Mouse (Mus musculus): ENCODE data around the gene Dgkd. TPM values are rescaled to one million over a fixed set of nuclear protein-coding genes. Genes with fewer than 3 reads are reported as not detected.

The Dgkd gene
- polyA plus RNA-seq, 1 experiment from 2014 or later: 47.6 TPM

- Histone ChIP-seq H3K9ac (no peak overlapping the region), H3K9me3 (no peaks in the 10 kb centered on the region), H3K4me2 (no peak overlapping the region), H3K4me1 (replicated peaks) (no peaks in the 10 kb centered on the region), H3K36me3 (no peaks in the 10 kb centered on the region), H3K4me3 (no peak overlapping the region), H3K27ac (replicated peaks) (no peak overlapping the region), H3K27me3 (no peaks in the 10 kb centered on the region)
- no peak for ATAC-seq (ENCODE audit: low FRiP score, low read depth)
- 81% methylated on average over 9 of the region's 9 CpGs for WGBS
Observed at GRCm38 (mm10) chr1:87828185-87828584, 24.9 kb upstream of the Dgkd start.

- no peak overlapping the region for H3K27ac ChIP-seq (replicated peaks)
- no peak overlapping the region for H3K4me2 ChIP-seq
- H3K4me3 ChIP-seq: no peak overlapping the region
- H3K9me3 ChIP-seq: no peaks in the 10 kb centered on the region
- no peaks in the 10 kb centered on the region for H3K27me3 ChIP-seq
- H3K36me3 ChIP-seq: no peaks in the 10 kb centered on the region
- no peak for ATAC-seq (ENCODE audit: low FRiP score, low read depth)
- H3K9ac ChIP-seq: no peak overlapping the region
- no peaks in the 10 kb centered on the region for H3K4me1 ChIP-seq (replicated peaks)
- WGBS: 43% methylated on average over 7 of the region's 7 CpGs
Observed at GRCm38 (mm10) chr1:87828926-87829580, 24.0 kb upstream of the Dgkd start.

- Histone ChIP-seq H3K9ac (no peak overlapping the region), H3K36me3 (no peaks in the 10 kb centered on the region), H3K27me3 (no peaks in the 10 kb centered on the region), H3K4me2 (no peak overlapping the region), H3K4me3 (no peak overlapping the region), H3K9me3 (no peaks in the 10 kb centered on the region), H3K4me1 (replicated peaks) (no peaks in the 10 kb centered on the region), H3K27ac (replicated peaks) (no peak overlapping the region)
- ATAC-seq (ENCODE audit: low FRiP score, low read depth): no peak
- 61% methylated on average over 6 of the region's 6 CpGs for WGBS
Observed at GRCm38 (mm10) chr1:87829621-87830211, 23.4 kb upstream of the Dgkd start.

- Histone ChIP-seq H3K36me3 (no peaks in the 10 kb centered on the region), H3K9me3 (no peaks in the 10 kb centered on the region), H3K9ac (no peak overlapping the region), H3K4me1 (replicated peaks) (no peaks in the 10 kb centered on the region), H3K27ac (replicated peaks) (no peak overlapping the region), H3K27me3 (no peaks in the 10 kb centered on the region), H3K4me3 (no peak overlapping the region), H3K4me2 (no peak overlapping the region)
- WGBS: 76% methylated on average over 1 of the region's 1 CpGs
- ATAC-seq (ENCODE audit: low FRiP score, low read depth): no peak
Observed at GRCm38 (mm10) chr1:87836453-87836852, 16.6 kb upstream of the Dgkd start.

- WGBS: 49% methylated on average over 5 of the region's 5 CpGs
- H3K4me2 ChIP-seq: no peak overlapping the region
Observed at GRCm38 (mm10) chr1:87837018-87837417, 16.1 kb upstream of the Dgkd start.

GRCm38 (mm10) chr1:87840411-87841208 is 12.5 kb upstream of the Dgkd start:
- Histone ChIP-seq H3K9me3 (no peaks in the 10 kb centered on the region), H3K27ac (replicated peaks) (no peak overlapping the region), H3K9ac (no peak overlapping the region), H3K4me3 (no peak overlapping the region), H3K36me3 (no peaks in the 10 kb centered on the region), H3K4me1 (replicated peaks) (no peaks in the 10 kb centered on the region), H3K27me3 (no peaks in the 10 kb centered on the region), H3K4me2 (no peak overlapping the region)
- WGBS: 78% methylated on average over 11 of the region's 11 CpGs
- no peak for ATAC-seq (ENCODE audit: low FRiP score, low read depth)

More at GRCm38 (mm10) chr1:87837018-87837417, 16.1 kb upstream of the Dgkd start:
- Histone ChIP-seq H3K4me1 (replicated peaks) (no peaks in the 10 kb centered on the region), H3K9me3 (no peaks in the 10 kb centered on the region), H3K36me3 (no peaks in the 10 kb centered on the region), H3K27ac (replicated peaks) (no peak overlapping the region), H3K4me3 (no peak overlapping the region), H3K27me3 (no peaks in the 10 kb centered on the region), H3K9ac (no peak overlapping the region)
- no peak for ATAC-seq (ENCODE audit: low FRiP score, low read depth)

- H3K4me2 ChIP-seq: no peak overlapping the region
- no peak overlapping the region for H3K4me3 ChIP-seq
- WGBS: 54% methylated on average over 2 of the region's 2 CpGs
- H3K36me3 ChIP-seq: no peaks in the 10 kb centered on the region
- H3K27me3 ChIP-seq: no peaks in the 10 kb centered on the region
- no peak overlapping the region; the same call in 1 of the 2 replicates for H3K27ac ChIP-seq (replicated peaks)
- no peak overlapping the region for H3K9ac ChIP-seq
- no peak for ATAC-seq (ENCODE audit: low FRiP score, low read depth)
- peaks cover 4% of the 10 kb centered on the region for H3K4me1 ChIP-seq (replicated peaks)
- H3K9me3 ChIP-seq: no peaks in the 10 kb centered on the region
Observed at GRCm38 (mm10) chr1:87846801-87847474, 6.1 kb upstream of the Dgkd start.

- no peaks in the 10 kb centered on the region for H3K9me3 ChIP-seq
- no peak for ATAC-seq (ENCODE audit: low FRiP score, low read depth)
- no peaks in the 10 kb centered on the region for H3K36me3 ChIP-seq
- H3K27me3 ChIP-seq: no peaks in the 10 kb centered on the region
- H3K27ac ChIP-seq (replicated peaks): no peak overlapping the region
- peaks cover 7% of the 10 kb centered on the region for H3K4me1 ChIP-seq (replicated peaks)
- H3K9ac ChIP-seq: no peak overlapping the region
- 65% methylated on average over 4 of the region's 4 CpGs for WGBS
- no peak overlapping the region for H3K4me2 ChIP-seq
- H3K4me3 ChIP-seq: no peak overlapping the region
Observed at GRCm38 (mm10) chr1:87847475-87848168, 5.5 kb upstream of the Dgkd start.

GRCm38 (mm10) chr1:87848237-87848996 is 4.7 kb upstream of the Dgkd start:
- Histone ChIP-seq H3K9me3 (no peaks in the 10 kb centered on the region), H3K27me3 (no peaks in the 10 kb centered on the region)

GRCm38 (mm10) chr1:87849278-87849677 is 3.8 kb upstream of the Dgkd start:
- no peak overlapping the region for H3K4me3 ChIP-seq
- ATAC-seq (ENCODE audit: low FRiP score, low read depth): no peak
- no peaks in the 10 kb centered on the region for H3K27me3 ChIP-seq
- H3K27ac ChIP-seq (replicated peaks): no peak overlapping the region
- H3K9ac ChIP-seq: no peak overlapping the region
- H3K36me3 ChIP-seq: no peaks in the 10 kb centered on the region
- H3K4me1 ChIP-seq (replicated peaks): peaks cover 13% of the 10 kb centered on the region
- no peak overlapping the region for H3K4me2 ChIP-seq
- H3K9me3 ChIP-seq: no peaks in the 10 kb centered on the region
- 71% methylated on average over 5 of the region's 5 CpGs for WGBS

More at GRCm38 (mm10) chr1:87848237-87848996, 4.7 kb upstream of the Dgkd start:
- no peak overlapping the region for H3K4me2 ChIP-seq
- H3K4me1 ChIP-seq (replicated peaks): peaks cover 9% of the 10 kb centered on the region
- no peak for ATAC-seq (ENCODE audit: low FRiP score, low read depth)
- no peak overlapping the region for H3K9ac ChIP-seq
- no peak overlapping the region for H3K4me3 ChIP-seq
- no peak overlapping the region for H3K27ac ChIP-seq (replicated peaks)
- no peaks in the 10 kb centered on the region for H3K36me3 ChIP-seq
- WGBS: 41% methylated on average over 11 of the region's 11 CpGs

GRCm38 (mm10) chr1:87851344-87851743 is 1.7 kb upstream of the Dgkd start:
- no peaks in the 10 kb centered on the region for H3K27me3 ChIP-seq
- no peak overlapping the region for H3K4me3 ChIP-seq
- no peak for ATAC-seq (ENCODE audit: low FRiP score, low read depth)
- no peak overlapping the region for H3K27ac ChIP-seq (replicated peaks)
- no peak overlapping the region for H3K4me2 ChIP-seq
- H3K9me3 ChIP-seq: no peaks in the 10 kb centered on the region
- H3K9ac ChIP-seq: no peak overlapping the region
- WGBS: 95% methylated on average over 3 of the region's 3 CpGs
- H3K36me3 ChIP-seq: no peaks in the 10 kb centered on the region
- H3K4me1 ChIP-seq (replicated peaks): peaks cover 29% of the 10 kb centered on the region

Measured in hindbrain, embryonic 15.5 days (tissue).